Mouse (Mus musculus): ENCODE measurements around the gene Olfr806.

Gene Olfr806
- long read RNA-seq, experiment 1: 0 reads
- long read RNA-seq, experiment 2: 0 reads

- intact Hi-C loops (cut with DNase I): no loop called here
These were observed at the start of gene Olfr806 for GRCm38 (mm10) chr10:129741821-129742220. Olfr806 (minus strand) TSS chr10:129741921.

- intact Hi-C loops (cut with DNase I): no loop called here
These were observed 36.4 kb upstream of the Olfr806 start for GRCm38 (mm10) chr10:129778123-129778522.

DNA sequence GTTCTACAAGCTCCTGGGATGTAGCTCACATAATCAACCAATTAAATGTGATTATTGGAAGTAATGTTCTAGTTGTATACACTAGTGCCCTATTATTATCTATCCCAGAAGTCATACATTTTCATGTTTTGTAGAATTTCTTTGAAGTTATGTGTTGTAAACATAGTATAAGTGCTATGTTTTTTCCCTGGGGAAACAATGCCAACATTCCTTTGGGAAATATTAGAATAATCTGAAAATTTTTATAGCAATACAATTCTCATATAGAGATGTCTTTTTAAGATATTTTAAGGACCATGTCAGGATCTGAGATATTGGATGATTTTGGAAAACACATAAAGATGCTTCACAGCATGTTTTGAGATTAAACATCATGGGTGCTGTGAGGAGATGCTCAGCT lies 32.6 kb upstream of the Olfr806 start, which contains the start of gene Olfr809:
Gene Olfr809, plus strand, starts transcription at position 301 of the 400 bp plus-strand sequence.
- intact Hi-C loops (cut with DNase I): no loop called here

GRCm38 (mm10) chr10:129765182-129765581 lies 23.5 kb upstream of the Olfr806 start, which contains the start of gene Olfr808:
Olfr808 (plus strand) TSS chr10:129765482.
- intact Hi-C loops (cut with DNase I): no loop called here

- intact Hi-C loops (cut with DNase I): no loop called here
These were observed 16.0 kb upstream of the Olfr806 start, which contains the start of gene Olfr807 for GRCm38 (mm10) chr10:129757693-129758092. Olfr807 (minus strand) TSS chr10:129757793.

DNA sequence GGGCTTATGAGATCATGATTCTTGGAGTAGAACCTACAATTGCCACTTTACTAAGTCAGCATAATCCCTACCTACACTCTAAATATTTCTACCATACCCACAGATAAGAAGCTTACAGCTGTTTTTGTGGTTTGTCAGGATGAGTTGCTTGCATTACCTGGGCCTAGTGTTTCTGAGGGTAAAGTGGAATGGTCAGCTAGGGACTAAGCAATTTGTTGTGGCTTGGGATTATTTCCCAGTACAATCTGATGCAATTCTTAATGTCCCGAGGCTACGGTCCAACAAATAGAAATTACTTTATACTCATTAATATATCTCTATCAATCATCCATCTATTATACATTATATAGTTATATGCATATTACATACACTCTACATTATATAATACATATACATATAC lies 12.4 kb downstream of the Olfr806 start, which contains the start of gene Olfr805:
Gene Olfr805, minus strand, starts transcription at position 101 of the 400 bp plus-strand sequence.
- intact Hi-C loops (cut with DNase I): no loop called here

- intact Hi-C loops (cut with DNase I): no loop called here
These were observed 38.8 kb downstream of the Olfr806 start, which contains the start of gene Olfr804 for GRCm38 (mm10) chr10:129702910-129703309. Olfr804 (plus strand) TSS chr10:129703210.

GRCm38 (mm10) chr10:129694186-129694585 lies 47.5 kb downstream of the Olfr806 start, which contains the start of gene Olfr803:
Olfr803 (minus strand) TSS chr10:129694286.
- intact Hi-C loops (cut with DNase I): no loop called here

GRCm38 (mm10) chr10:129688069-129688468 lies 53.7 kb downstream of the Olfr806 start, which contains the start of gene Olfr802:
Olfr802 (minus strand) TSS chr10:129688169.
- intact Hi-C loops (cut with DNase I): no loop called here

Small RNA genes within 50 kb of the gene (microRNA-seq; reads per million reads assigned to microRNA genes)
- gene Gm24485: 0 reads per million in 2 experiments
